Mouse (Mus musculus) liver, adult 2 months (tissue): ENCODE measurements around the gene Gramd1b.

Experiments used
- CTCF ChIP-seq: fragments of 200-500 bp; IDR thresholded peaks from 2 replicates; pipeline ENCODE4 v1.5.1; 2011; ENCODE audit warnings: low read depth, low read length, control low read depth
- POLR2A ChIP-seq: fragments of 200-500 bp; IDR thresholded peaks from 2 replicates; pipeline ENCODE4 v1.6.1; 2011; ENCODE audit warnings: low read length, control low read depth; ENCODE audit not compliant: insufficient read depth; ENCODE audit errors: extremely low read depth

GRCm38 (mm10) chr9:40309876-40310275, 221.3 kb downstream of the Gramd1b start:
- TF ChIP-seq CTCF (no peak), POLR2A (no peak)
